Mouse (Mus musculus) E14TG2a.4 (cell line): ENCODE results near the gene Capn5.

Experiments
- H3K27me3 ChIP-seq: 2 replicates; pipeline ENCODE4 v1.6.1; 2014; ENCODE audit warnings: low read length, control low read depth; ENCODE audit not compliant: insufficient read depth
- H3K36me3 ChIP-seq: 2 replicates; pipeline ENCODE4 v1.6.1; 2014; ENCODE audit warnings: low read length, control low read depth; ENCODE audit not compliant: insufficient read depth
- H3K4me1 ChIP-seq: replicated peaks from 2 replicates; pipeline ENCODE4 v1.6.1; 2014; ENCODE audit warnings: low read depth, low read length, control low read depth
- H3K4me3 ChIP-seq: replicated peaks from 2 replicates; pipeline ENCODE4 v1.5.1; 2014; ENCODE audit warnings: mild to moderate bottlenecking, low read length
- H3K9me3 ChIP-seq: 2 replicates; pipeline ENCODE4 v1.6.1; 2014; ENCODE audit warnings: low read length, control low read depth
- CTCF ChIP-seq: conservative IDR thresholded peaks from 2 replicates; pipeline ENCODE4 v1.5.1; 2014; ENCODE audit warnings: low read length
- NANOG ChIP-seq: IDR thresholded peaks from 2 replicates; pipeline ENCODE4 v1.6.1; 2014; ENCODE audit warnings: borderline replicate concordance, low read length, mixed read lengths
- POU5F1 ChIP-seq: IDR thresholded peaks from 2 replicates; pipeline ENCODE4 v1.6.1; 2014; ENCODE audit warnings: low read length, borderline replicate concordance

Capn5 gene

DNA sequence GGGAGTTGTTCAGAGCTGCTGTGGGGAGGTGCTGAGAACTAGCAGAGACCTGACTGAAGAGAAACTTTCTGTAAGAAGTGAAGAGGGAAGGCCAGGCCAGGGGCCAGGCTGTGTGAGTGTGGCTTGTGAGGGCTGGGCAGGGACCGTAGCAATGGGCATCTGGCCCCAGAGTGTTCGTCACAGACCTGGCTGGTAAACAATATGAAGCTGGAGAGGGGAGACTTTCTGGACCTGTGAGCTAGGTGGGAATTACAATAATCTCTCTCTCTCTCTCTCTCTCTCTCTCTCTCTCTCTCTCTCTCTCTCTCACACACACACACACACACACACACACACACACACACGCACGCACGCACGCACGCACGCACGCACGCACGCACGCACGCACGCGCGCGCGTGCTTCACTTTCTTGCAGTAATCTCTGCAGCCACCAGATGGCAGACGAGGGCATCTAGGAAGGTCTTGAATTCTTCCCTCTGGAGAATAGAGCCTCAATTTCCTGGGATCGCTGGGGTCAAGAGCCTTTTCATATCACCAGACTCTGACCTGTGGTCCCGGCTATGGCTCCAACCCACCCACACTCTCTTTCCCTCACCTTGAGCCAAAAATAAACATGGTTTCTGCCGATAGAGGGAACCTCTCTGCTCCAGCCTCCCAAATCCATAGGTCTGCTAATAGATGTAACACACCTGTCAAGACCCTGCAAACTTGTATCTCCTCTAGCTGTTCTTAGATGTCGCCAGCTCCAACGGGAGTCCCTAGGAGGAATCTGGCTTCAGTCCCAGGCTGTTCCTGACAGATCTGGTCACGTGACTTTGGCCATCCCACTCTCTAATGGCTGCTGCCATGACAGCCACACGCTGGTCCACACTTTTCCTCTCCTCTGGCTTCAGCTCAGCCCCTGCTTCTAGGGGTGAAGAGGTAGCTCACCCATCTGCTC lies 74.8 kb downstream of the Capn5 start:
- peaks cover 32% of the 10 kb centered on the region for H3K4me1 ChIP-seq
- H3K9me3 ChIP-seq, result no peaks in the 10 kb centered on the region
- peaks cover 30% of the 10 kb centered on the region for H3K27me3 ChIP-seq
- H3K36me3 ChIP-seq, result no peaks in the 10 kb centered on the region
- TF ChIP-seq CTCF (peak; percentile 24; the same call in 1 of the 2 replicates), NANOG (no peak), POU5F1 (no peak)
- no peak overlapping the region for H3K4me3 ChIP-seq

DNA sequence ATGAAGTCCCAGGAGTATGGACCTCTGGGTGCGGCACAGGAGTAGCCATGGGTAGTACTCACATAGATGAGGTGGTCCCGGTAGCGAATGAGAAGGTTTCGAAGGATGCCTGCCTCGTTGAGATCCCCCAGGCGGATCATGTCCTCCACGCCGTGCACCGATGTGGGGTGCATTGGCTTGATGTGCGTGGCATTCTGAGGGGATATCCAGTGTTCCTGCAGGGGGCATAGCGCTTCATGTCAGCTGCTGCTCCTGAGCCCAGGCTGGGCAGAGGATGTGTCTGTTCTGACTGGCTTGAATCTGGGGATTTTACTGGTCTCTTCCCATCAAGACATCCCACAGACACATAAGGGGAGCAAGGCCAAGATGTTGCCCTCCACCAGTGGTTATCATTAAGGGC lies 75.6 kb downstream of the Capn5 start:
- Histone ChIP-seq H3K4me1 (peaks cover 32% of the 10 kb centered on the region), H3K9me3 (peaks cover 4% of the 10 kb centered on the region), H3K36me3 (no peaks in the 10 kb centered on the region), H3K27me3 (peaks cover 22% of the 10 kb centered on the region), H3K4me3 (no peak overlapping the region)
- TF ChIP-seq NANOG, result no peak
- no peak for TF ChIP-seq POU5F1
- no peak for TF ChIP-seq CTCF

DNA sequence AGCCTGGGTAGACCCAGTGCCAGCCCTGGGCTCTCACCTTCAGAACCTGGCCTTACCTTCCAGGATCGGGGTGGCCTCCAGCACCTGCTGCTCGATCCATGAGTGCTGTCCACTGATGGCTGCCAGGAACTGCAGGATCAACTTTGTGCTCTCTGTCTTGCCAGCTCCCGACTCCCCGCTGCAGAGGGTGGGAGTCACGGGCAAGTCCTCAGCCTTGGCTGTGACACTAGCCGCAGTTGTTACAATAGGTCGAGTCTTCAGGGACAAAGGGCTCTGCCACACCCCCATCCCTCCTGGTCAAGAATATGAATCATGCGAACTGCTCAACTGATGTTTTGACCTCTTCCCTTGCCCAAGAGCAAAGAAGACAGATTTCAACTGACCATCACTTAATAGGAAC lies 80.5 kb downstream of the Capn5 start:
- Histone ChIP-seq H3K27me3 (peaks cover 7% of the 10 kb centered on the region; the same call in 1 of the 2 replicates), H3K9me3 (peaks cover 17% of the 10 kb centered on the region), H3K4me1 (peaks cover 3% of the 10 kb centered on the region; the same call in 1 of the 2 replicates), H3K4me3 (no peak overlapping the region), H3K36me3 (no peaks in the 10 kb centered on the region)
- TF ChIP-seq NANOG, result no peak
- no peak for TF ChIP-seq POU5F1
- no peak for TF ChIP-seq CTCF

DNA sequence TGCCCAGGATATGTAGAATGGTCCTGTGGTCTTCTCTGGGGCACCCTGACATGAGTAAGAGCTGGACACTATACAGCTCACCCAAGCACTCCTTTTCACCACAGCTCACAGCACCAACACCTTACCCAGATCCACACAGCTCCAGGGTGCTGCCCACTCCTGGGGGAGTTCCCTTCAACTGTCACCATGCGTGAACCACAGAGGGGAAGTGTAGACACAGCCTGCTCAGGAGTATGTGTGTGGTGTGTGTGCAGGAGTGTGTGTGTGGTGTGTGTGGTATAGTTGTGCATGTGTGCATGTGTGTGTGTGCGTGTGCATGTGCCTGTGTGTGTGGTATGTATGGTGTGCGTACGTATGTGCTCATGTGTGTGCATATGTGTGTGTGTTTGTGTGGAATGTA lies 82.2 kb downstream of the Capn5 start:
- Histone ChIP-seq H3K9me3 (peaks cover 17% of the 10 kb centered on the region), H3K27me3 (peaks cover 11% of the 10 kb centered on the region), H3K36me3 (no peaks in the 10 kb centered on the region), H3K4me3 (no peak overlapping the region), H3K4me1 (no peaks in the 10 kb centered on the region)
- no peak for TF ChIP-seq CTCF
- TF ChIP-seq POU5F1, result no peak
- TF ChIP-seq NANOG, result no peak

DNA sequence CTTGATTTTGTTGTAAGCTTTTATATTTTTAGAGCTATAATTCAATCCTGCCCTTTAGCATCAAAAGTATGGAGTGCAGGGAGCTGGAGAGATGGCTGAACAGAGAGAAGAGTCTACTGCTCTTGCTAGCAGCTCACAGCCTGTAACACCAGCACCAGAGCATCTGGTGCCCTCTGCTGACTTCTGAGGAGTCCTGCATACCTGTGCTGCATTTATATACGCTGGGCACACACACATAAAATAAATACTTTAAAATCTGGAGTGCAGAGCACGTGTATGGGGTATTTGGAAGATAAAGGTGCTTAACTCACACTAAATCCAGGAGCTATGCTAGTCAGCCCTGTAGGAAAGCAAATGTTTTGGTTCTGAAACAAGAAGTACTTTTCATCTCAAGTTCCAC lies 91.7 kb downstream of the Capn5 start:
- Histone ChIP-seq H3K9me3 (no peaks in the 10 kb centered on the region), H3K27me3 (peaks cover 27% of the 10 kb centered on the region; the same call in 1 of the 2 replicates), H3K4me3 (no peak overlapping the region), H3K36me3 (no peaks in the 10 kb centered on the region), H3K4me1 (peaks cover 20% of the 10 kb centered on the region)
- TF ChIP-seq CTCF (no peak), NANOG (no peak)

DNA sequence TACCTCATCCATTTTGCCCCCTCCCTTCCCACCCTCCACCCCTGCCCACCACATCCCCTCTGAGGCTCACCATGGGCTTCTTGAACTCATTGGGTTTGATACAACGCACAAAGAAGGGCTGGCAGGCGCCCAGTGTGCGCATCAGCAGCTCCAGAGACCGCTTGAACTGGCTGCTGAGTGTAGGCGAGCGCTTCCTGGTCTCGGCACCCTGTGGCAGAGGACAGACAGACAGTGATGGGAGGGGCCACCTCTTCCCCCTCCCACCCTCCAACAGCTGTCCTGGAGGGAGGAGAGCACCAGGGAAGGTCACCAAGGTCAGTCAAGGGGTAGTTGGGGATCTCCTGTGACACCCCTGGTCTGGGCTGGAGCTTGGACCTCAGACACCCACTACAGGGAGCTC lies 92.8 kb downstream of the Capn5 start:
- Histone ChIP-seq H3K4me3 (no peak overlapping the region), H3K27me3 (peaks cover 27% of the 10 kb centered on the region; the same call in 1 of the 2 replicates), H3K9me3 (no peaks in the 10 kb centered on the region), H3K4me1 (peaks cover 20% of the 10 kb centered on the region), H3K36me3 (no peaks in the 10 kb centered on the region)
- TF ChIP-seq POU5F1, result no peak
- TF ChIP-seq NANOG, result no peak
- TF ChIP-seq CTCF, result no peak

DNA sequence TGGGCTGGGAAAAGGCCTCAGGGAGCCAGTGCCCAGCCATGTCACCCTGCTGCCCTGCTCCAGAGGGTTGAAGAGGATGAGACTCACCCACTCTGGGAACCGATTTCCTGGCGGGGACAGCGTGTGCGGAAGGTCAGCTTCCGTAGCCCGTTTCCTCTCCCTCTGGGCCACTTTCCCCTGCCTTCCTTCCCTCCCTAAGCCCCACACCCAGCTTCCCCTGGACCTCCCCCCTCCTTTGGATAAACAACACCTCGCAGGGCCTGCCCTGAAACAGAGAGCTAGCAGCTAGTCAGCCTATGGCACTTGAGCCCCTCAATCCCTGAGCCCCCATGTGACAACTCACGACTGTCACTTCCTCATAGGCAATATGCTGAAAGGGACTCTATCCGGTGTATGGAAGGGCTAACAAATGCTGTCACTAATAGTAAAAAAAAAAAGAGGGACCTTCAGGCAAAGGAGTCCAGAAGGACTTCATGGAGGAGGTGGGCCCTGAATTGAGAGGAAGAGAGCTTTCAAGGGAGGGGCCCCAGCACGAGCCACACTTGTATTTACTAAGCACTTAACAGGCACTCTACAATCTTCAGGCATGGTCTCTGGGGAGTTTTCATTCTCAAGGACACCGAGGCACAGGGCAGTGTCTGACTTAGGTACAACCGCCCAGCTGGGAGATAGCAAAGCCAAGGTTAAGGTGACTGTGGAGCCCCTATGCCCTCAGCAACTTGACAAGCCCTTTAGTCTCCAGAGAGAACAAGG lies 93.4 kb downstream of the Capn5 start:
- H3K4me3 ChIP-seq, result no peak overlapping the region
- no peaks in the 10 kb centered on the region for H3K36me3 ChIP-seq
- H3K27me3 ChIP-seq, result peaks cover 32% of the 10 kb centered on the region
- peaks cover 21% of the 10 kb centered on the region for H3K4me1 ChIP-seq
- H3K9me3 ChIP-seq, result no peaks in the 10 kb centered on the region
- TF ChIP-seq POU5F1 (no peak), CTCF (no peak), NANOG (no peak)

DNA sequence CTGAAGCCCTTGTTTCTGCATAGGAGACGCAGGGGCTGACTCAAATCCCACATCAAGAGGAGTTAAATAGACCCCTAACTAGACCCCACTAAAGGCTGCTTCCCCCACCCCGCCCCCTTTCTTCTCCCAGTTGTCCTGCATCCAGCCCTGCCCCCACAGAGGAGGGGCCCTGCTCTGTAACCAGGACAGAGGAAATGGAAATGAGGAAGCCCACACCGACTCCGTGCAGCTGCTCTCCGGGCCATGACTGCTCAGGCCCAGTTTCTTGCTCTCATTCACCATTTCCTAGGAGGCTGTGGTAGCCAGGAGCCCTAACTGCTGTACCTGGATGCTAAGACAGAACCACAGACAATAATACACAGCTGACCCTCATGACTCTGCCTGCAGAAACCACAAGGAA lies 95.7 kb downstream of the Capn5 start:
- H3K9me3 ChIP-seq, result no peaks in the 10 kb centered on the region
- H3K4me3 ChIP-seq, result no peak overlapping the region
- peaks cover 41% of the 10 kb centered on the region for H3K4me1 ChIP-seq
- peaks cover 35% of the 10 kb centered on the region for H3K27me3 ChIP-seq
- no peaks in the 10 kb centered on the region for H3K36me3 ChIP-seq
- TF ChIP-seq CTCF (no peak), POU5F1 (no peak), NANOG (no peak)
